In genomic region chr7:128320219-128320816, GRCm38 (mm10) we compare ENCODE assay signal across 18 mouse cellular contexts. TPM values are rescaled to one million over a fixed set of nuclear protein-coding genes. Genes with fewer than 3 reads are reported as not detected.
DNase-seq lines count a peak whose midpoint lies in the region; ATAC-seq and TF ChIP-seq lines count a peak whose summit lies in the region.
"Had no signal": no experiment of that assay in that cellular context is flagged by ENCODE, and none has a peak within 500 bp of the region (broad histone marks: within the 10 kb centered on the region; RNA-seq: fewer than 3 reads in every experiment).

No protein-coding gene starts in this region.

- no peak for TF ChIP-seq POLR2A in MEL (IDR thresholded peaks at IDR 0.05; ENCODE audit: control insufficient read depth in 1 of 2, insufficient read depth in 1 of 2, low read depth in 1 of 2, low read length in 2 of 2, poor library complexity in 1 of 2)
- no peak for TF ChIP-seq POLR2A in kidney, adult 2 months (IDR thresholded peaks at IDR 0.05; ENCODE audit: low read depth, low read length)

- H3K27me3 ChIP-seq in kidney, postnatal 0 days (ENCODE audit: insufficient read depth, low read length): no peaks in the 10 kb centered on the region
- H3K27me3 ChIP-seq in MEL (ENCODE audit: control insufficient read depth in 1 of 2, insufficient read depth in 2 of 2, low read length in 2 of 2): peaks cover 0 to 4% of the 10 kb centered on the region in 2 experiments; a peak in 3 of 4 replicates
- no peaks in the 10 kb centered on the region for H3K27me3 ChIP-seq in embryonic facial prominence, embryonic 15.5 days
- no peaks in the 10 kb centered on the region for H3K27me3 ChIP-seq in kidney, adult 2 months (replicated peaks; ENCODE audit: control insufficient read depth, insufficient read depth, low read length)

- H3K4me2 ChIP-seq in kidney, postnatal 0 days (ENCODE audit: low read length): no peak overlapping the region
- no peak overlapping the region for H3K4me2 ChIP-seq in embryonic facial prominence, embryonic 15.5 days (replicated peaks)

- no peaks in the 10 kb centered on the region for H3K9me3 ChIP-seq in kidney, postnatal 0 days (replicated peaks; ENCODE audit: low read length)
- H3K9me3 ChIP-seq in MEL (replicated peaks; ENCODE audit: insufficient read depth, low read length): no peaks in the 10 kb centered on the region
- H3K9me3 ChIP-seq in embryonic facial prominence, embryonic 15.5 days (replicated peaks): no peaks in the 10 kb centered on the region
- H3K9me3 ChIP-seq: megakaryocyte, embryonic 14.5 days had no signal

- no peak for TF ChIP-seq RAD21 in MEL (IDR thresholded peaks at IDR 0.05; ENCODE audit: low read depth, low read length)

- TF ChIP-seq EP300 in MEL (IDR thresholded peaks at IDR 0.05; ENCODE audit: low read depth in 1 of 2, low read length in 2 of 2): peak; percentile 57 to 66

- H3K36me3 ChIP-seq in kidney, postnatal 0 days (ENCODE audit: insufficient read depth, low read length): no peaks in the 10 kb centered on the region
- peaks cover 0 to 3% of the 10 kb centered on the region in 2 experiments; a peak in 2 of 4 replicates for H3K36me3 ChIP-seq in MEL (ENCODE audit: control insufficient read depth in 1 of 2, insufficient read depth in 2 of 2, low read length in 2 of 2)
- H3K36me3 ChIP-seq in embryonic facial prominence, embryonic 15.5 days: no peaks in the 10 kb centered on the region
- H3K36me3 ChIP-seq in kidney, adult 2 months (ENCODE audit: control insufficient read depth, insufficient read depth, low read length): no peaks in the 10 kb centered on the region

- ATAC-seq in kidney, postnatal 0 days (replicated peaks; ENCODE audit: low FRiP score, low read depth): no peak
- no peak for ATAC-seq in embryonic facial prominence, embryonic 15.5 days (ENCODE audit: insufficient number of reproducible peaks, low FRiP score, low TSS enrichment, low read depth)
- ATAC-seq in megakaryocyte progenitor cell, adult 5-6 weeks (replicated peaks; ENCODE audit: poor library complexity): 0 out of 2 replicates have a peak, but pooled peaks have one; percentile 20
- no peak for ATAC-seq in megakaryocyte-erythroid progenitor cell, adult 5-6 weeks (replicated peaks; ENCODE audit: low FRiP score, low TSS enrichment, poor library complexity, severe bottlenecking)
- ATAC-seq: CD4-positive, CD25-positive, alpha-beta regulatory T cell, adult 4 months; forebrain, embryonic 14.5 days had no signal

- H3K27ac ChIP-seq in kidney, postnatal 0 days: no peak overlapping the region
- H3K27ac ChIP-seq in MEL (ENCODE audit: control insufficient read depth, low read depth, low read length): no peak overlapping the region
- H3K27ac ChIP-seq in embryonic facial prominence, embryonic 15.5 days (replicated peaks): 0 out of 2 replicates have a peak overlapping the region, but pooled peaks have one; percentile 29
- no peak overlapping the region for H3K27ac ChIP-seq in kidney, adult 2 months (ENCODE audit: insufficient read depth, low read depth, low read length)

- no peak for TF ChIP-seq CTCF in kidney, postnatal 0 days (IDR thresholded peaks at IDR 0.05; ENCODE audit: low read depth)
- no peak for TF ChIP-seq CTCF in MEL (IDR thresholded peaks at IDR 0.05 in 2 of 3, conservative IDR thresholded peaks at IDR 0.05 in 1 of 3; ENCODE audit: control insufficient read depth in 1 of 3, insufficient read depth in 1 of 3, low read depth in 2 of 3, low read length in 3 of 3, poor library complexity in 1 of 3, severe bottlenecking in 1 of 3)
- no peak for TF ChIP-seq CTCF in kidney, adult 2 months (conservative IDR thresholded peaks at IDR 0.05; ENCODE audit: insufficient read depth, insufficient read length, low read depth, low read length)

- no peaks in the 10 kb centered on the region for H3K79me2 ChIP-seq in MEL (ENCODE audit: control insufficient read depth, insufficient read depth, low read length, poor library complexity)

- H3K9ac ChIP-seq in kidney, postnatal 0 days (ENCODE audit: low read depth, low read length): no peak overlapping the region
- H3K9ac ChIP-seq in MEL (ENCODE audit: control insufficient read depth, low read depth, low read length, poor library complexity, severe bottlenecking): no peak overlapping the region
- no peak overlapping the region for H3K9ac ChIP-seq in embryonic facial prominence, embryonic 15.5 days

- peak; percentile 49 for DNase-seq in kidney, postnatal 0 days (ENCODE audit: low spot score)
- DNase-seq in kidney, adult 11 months: no peak
- DNase-seq in MEL (ENCODE audit: low read depth, low spot score): peak; percentile 40
- DNase-seq in layer of hippocampus, adult 11-12 months (ENCODE audit: low spot score): no peak
- no peak for DNase-seq in kidney, adult 2 months
- DNase-seq: cerebellum, adult 18-20 months; kidney, adult 8-10 months; layer of hippocampus, adult 9-11 months; thymus, postnatal 25 days had no signal

- 85% methylated on average over 2 of the region's 2 CpGs for WGBS in kidney, postnatal 0 days
- 56% methylated on average over 2 of the region's 2 CpGs for WGBS in embryonic facial prominence, embryonic 15.5 days
- WGBS in kidney, adult 2 months: 84% methylated on average over 2 of the region's 2 CpGs

- no peaks in the 10 kb centered on the region for H3K4me1 ChIP-seq in kidney, postnatal 0 days (replicated peaks; ENCODE audit: insufficient read depth, low read length)
- peaks cover 8 to 15% of the 10 kb centered on the region in 2 experiments for H3K4me1 ChIP-seq in MEL (ENCODE audit: control insufficient read depth in 1 of 2, insufficient read depth in 2 of 2, low read length in 2 of 2)
- H3K4me1 ChIP-seq in embryonic facial prominence, embryonic 15.5 days: peaks cover 13% of the 10 kb centered on the region
- H3K4me1 ChIP-seq in kidney, adult 2 months (ENCODE audit: control insufficient read depth, insufficient read depth, low read length): no peaks in the 10 kb centered on the region

- H3K4me3 ChIP-seq in kidney, postnatal 0 days (replicated peaks; ENCODE audit: low read depth, low read length): no peak overlapping the region
- H3K4me3 ChIP-seq in MEL (ENCODE audit: control insufficient read depth in 1 of 2, insufficient read depth in 1 of 2, low read depth in 2 of 2, low read length in 2 of 2): no peak overlapping the region
- H3K4me3 ChIP-seq in embryonic facial prominence, embryonic 15.5 days (replicated peaks): no peak overlapping the region
- no peak overlapping the region for H3K4me3 ChIP-seq in kidney, adult 2 months (ENCODE audit: insufficient read depth, low read depth, low read length)

TF ChIP-seq in MEL, 35 proteins besides CTCF, POLR2A, EP300 and RAD21:
- no peak for TF ChIP-seq ZMIZ1 (IDR thresholded peaks at IDR 0.05; ENCODE audit: low read depth, low read length)
- no peak for TF ChIP-seq USF2 (IDR thresholded peaks at IDR 0.05; ENCODE audit: borderline replicate concordance in 1 of 2, insufficient read depth in 1 of 2, low read depth in 1 of 2, low read length in 2 of 2)
- no peak for TF ChIP-seq SMC3 (IDR thresholded peaks at IDR 0.05; ENCODE audit: low read depth, low read length)
- TF ChIP-seq BHLHE40 (IDR thresholded peaks at IDR 0.05; ENCODE audit: borderline replicate concordance, low read depth, low read length): no peak
- no peak for TF ChIP-seq ZKSCAN1 (IDR thresholded peaks at IDR 0.05; ENCODE audit: low read depth, low read length)
- TF ChIP-seq RCOR1 (IDR thresholded peaks at IDR 0.05; ENCODE audit: low read depth, low read length): 0 out of 2 replicates have a peak, but pooled peaks have one; percentile 17
- no peak for TF ChIP-seq POLR2AphosphoS5 (IDR thresholded peaks at IDR 0.05; ENCODE audit: borderline replicate concordance, low read depth, low read length)
- no peak for TF ChIP-seq JUND (IDR thresholded peaks at IDR 0.05; ENCODE audit: low read depth, low read length)
- TF ChIP-seq ZNF384 (IDR thresholded peaks at IDR 0.05; ENCODE audit: low read depth, low read length): no peak
- TF ChIP-seq KAT2A (conservative IDR thresholded peaks at IDR 0.05; ENCODE audit: low read depth, low read length): no peak
- no peak for TF ChIP-seq ETS1 (IDR thresholded peaks at IDR 0.05; ENCODE audit: low read depth, low read length)
- no peak for TF ChIP-seq NELFE (IDR thresholded peaks at IDR 0.05; ENCODE audit: low read depth, low read length)
- peak; percentile 75 for TF ChIP-seq GATA1 (IDR thresholded peaks at IDR 0.05; ENCODE audit: low read depth, low read length)
- no peak for TF ChIP-seq TAL1 (IDR thresholded peaks at IDR 0.05; ENCODE audit: low read length)
- TF ChIP-seq MAFK (IDR thresholded peaks at IDR 0.05; ENCODE audit: borderline replicate concordance, low read depth, low read length): no peak
- peak; percentile 47 for TF ChIP-seq TCF12 (IDR thresholded peaks at IDR 0.05; ENCODE audit: low read depth, low read length)
- TF ChIP-seq NRF1 (IDR thresholded peaks at IDR 0.05; ENCODE audit: insufficient read depth, low read depth, low read length, poor library complexity, severe bottlenecking): no peak

RNA-seq across cellular contexts. Expression of gene BC017158, which starts 22.3 kb away (rescaled TPM):
- 22.1 and 23.4 TPM in 2 replicates for polyA plus RNA-seq in kidney, postnatal 0 days (2015; fragmentation: Nextera tagmentation; extraction: Ambion mirVana)
- 16.2 and 19.8 TPM in 2 replicates for total RNA-seq in MEL (2012; rRNA removed)
- 10 to 100 TPM in 1 of 2 experiments, not detected in 1; 41.6 TPM for polyA plus RNA-seq in MEL (2012; ENCODE audit: insufficient read depth in 1 of 2, insufficient read length in 2 of 2, low read depth in 1 of 2, low replicate concordance in 2 of 2, missing spikeins in 1 of 2)
- 26.6 and 27.0 TPM in 2 replicates for polyA plus RNA-seq in embryonic facial prominence, embryonic 15.5 days (2015; fragmentation: Nextera tagmentation; extraction: Ambion mirVana)
- total RNA-seq in megakaryocyte progenitor cell, adult 5-6 weeks (2015): 34.2 and 39.5 TPM in 2 replicates
- total RNA-seq in megakaryocyte progenitor cell, adult 5-6 weeks (2017): 20.5 and 25.3 TPM in 2 replicates
- polyA plus RNA-seq in kidney, adult 2 months (2012; rRNA removed): 29.4 and 37.8 TPM in 2 replicates
- 82.5 and 95.0 TPM in 2 replicates for total RNA-seq in megakaryocyte-erythroid progenitor cell, adult 5-6 weeks (2014; fragmentation: Nextera tagmentation)
- 30.8 and 50.8 TPM in 2 replicates for total RNA-seq in megakaryocyte-erythroid progenitor cell, adult 5-6 weeks (2017)

RNA-seq across cellular contexts. Expression of gene Slc5a2, which starts 54.9 kb away (rescaled TPM):
- 6.6 and 8.5 TPM in 2 replicates for polyA plus RNA-seq in kidney, postnatal 0 days (2015; fragmentation: Nextera tagmentation; extraction: Ambion mirVana)
- 0.29 and 0.58 TPM in 2 replicates for total RNA-seq in MEL (2012; rRNA removed)
- polyA plus RNA-seq in MEL (2012; ENCODE audit: insufficient read depth in 1 of 2, insufficient read length in 2 of 2, low read depth in 1 of 2, low replicate concordance in 2 of 2, missing spikeins in 1 of 2): under 1 TPM in 1 of 2 experiments, not detected in 1; 0.25 TPM
- polyA plus RNA-seq in embryonic facial prominence, embryonic 15.5 days (2015; fragmentation: Nextera tagmentation; extraction: Ambion mirVana): not detected in 2 replicates
- not detected in 2 replicates for total RNA-seq in megakaryocyte progenitor cell, adult 5-6 weeks (2015)
- total RNA-seq in megakaryocyte progenitor cell, adult 5-6 weeks (2017): not detected in 2 replicates
- polyA plus RNA-seq in kidney, adult 2 months (2012; rRNA removed): 1,002 and 1,068 TPM in 2 replicates
- 0.81 and 1.1 TPM in 2 replicates for total RNA-seq in megakaryocyte-erythroid progenitor cell, adult 5-6 weeks (2014; fragmentation: Nextera tagmentation)
- 0.65 and 1.5 TPM in 2 replicates for total RNA-seq in megakaryocyte-erythroid progenitor cell, adult 5-6 weeks (2017)
- total RNA-seq: gastrocnemius, postnatal 36 days; heart, postnatal 25 days had no signal
- polyA plus RNA-seq: forebrain, embryonic 14.5 days; limb, embryonic 11.5 days had no signal

Comparison
In these comparisons a context has a peak if more than half of its experiments do, and no peak if none do; other contexts are left out.
1. DNase-seq: peak in kidney, postnatal 0 days (single experiment) and MEL (single experiment); none in kidney, adult 11 months (single experiment), layer of hippocampus, adult 11-12 months (single experiment) and kidney, adult 2 months (single experiment).
2. RNA of gene Slc5a2, which starts 54.9 kb away (polyA plus RNA-seq): 1,002 to 1,068 TPM in kidney, adult 2 months; 6.6 to 8.5 TPM in kidney, postnatal 0 days, 0.25 TPM in MEL and not detected in embryonic facial prominence, embryonic 15.5 days; every median in the first group is over 100 times any median in the second.